Mouse (Mus musculus) CD4-positive naive resting alpha-beta T cell, adult 57 days (primary cell): ENCODE data around the gene Neurog2. TPM values are rescaled to one million over a fixed set of nuclear protein-coding genes. Genes with fewer than 3 reads are reported as not detected.

ENCODE experiments used
- total RNA-seq: library from RNA; stranded (reverse); gene quantifications from one replicate; pipeline ENCODE4 v1.2.4, GENCODE M21; 2023

The Neurog2 gene
- total RNA-seq = not detected

DNA sequence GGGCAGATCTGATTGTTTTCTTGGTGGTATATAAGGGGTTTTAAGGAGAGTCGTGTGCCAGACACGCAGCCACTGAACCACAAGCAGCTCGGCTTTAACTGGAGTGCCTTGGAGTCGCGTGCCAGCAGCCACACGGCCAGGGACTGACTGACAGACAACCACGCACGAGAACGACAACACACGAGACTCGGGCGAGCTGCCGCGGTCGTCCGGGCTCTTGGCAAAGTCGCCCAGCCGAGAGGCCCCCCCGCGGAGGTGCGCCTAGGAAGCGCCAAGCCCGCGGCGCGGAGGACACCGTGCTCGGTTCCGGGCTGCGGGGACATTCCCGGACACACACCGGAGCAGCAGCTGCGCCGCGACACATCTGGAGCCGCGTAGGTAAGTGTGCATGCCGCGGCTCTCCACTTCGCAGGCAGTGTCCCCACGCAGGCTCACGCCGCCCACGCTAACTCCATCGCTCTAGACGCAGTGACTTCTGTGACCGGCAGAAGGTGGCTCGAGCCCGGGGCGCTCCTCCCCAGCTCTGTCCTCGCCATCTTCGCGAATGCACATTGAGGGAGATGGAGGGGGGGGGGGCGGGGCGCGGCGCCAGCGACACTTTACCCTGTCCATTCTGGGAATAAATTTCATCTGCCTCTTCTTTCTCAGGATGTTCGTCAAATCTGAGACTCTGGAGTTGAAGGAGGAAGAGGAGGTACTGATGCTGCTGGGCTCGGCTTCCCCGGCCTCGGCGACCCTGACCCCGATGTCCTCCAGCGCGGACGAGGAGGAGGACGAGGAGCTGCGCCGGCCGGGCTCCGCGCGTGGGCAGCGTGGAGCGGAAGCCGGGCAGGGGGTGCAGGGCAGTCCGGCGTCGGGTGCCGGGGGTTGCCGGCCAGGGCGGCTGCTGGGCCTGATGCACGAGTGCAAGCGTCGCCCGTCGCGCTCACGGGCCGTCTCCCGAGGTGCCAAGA lies at the start of gene Neurog2:
TSS of gene Neurog2 (plus strand) at position 56 of the 953 bp plus-strand sequence.

Other genes starting within 250 kb of the Neurog2 start
- 1.2 TPM for gene Ank2, start 133.8 kb upstream of the Neurog2 start, total RNA-seq
- gene Larp7, start 79.8 kb upstream of the Neurog2 start, total RNA-seq = 37.8 TPM
- 6.2 TPM for gene Zgrf1, start 79.6 kb upstream of the Neurog2 start, total RNA-seq
- 2.3 TPM for gene Alpk1, start 147.4 kb downstream of the Neurog2 start, total RNA-seq
- gene Tifa, start 156.7 kb downstream of the Neurog2 start, total RNA-seq = 1.4 TPM
- 40.8 TPM for gene Ap1ar, start 204.4 kb downstream of the Neurog2 start, total RNA-seq